Mouse (Mus musculus): ENCODE measurements around the gene Mgat3.

Mgat3 gene

GRCm38 (mm10) chr15:80175316-80175715 lies 1.8 kb downstream of the Mgat3 start:
- no peak for DNase-seq (ENCODE audit: low read depth, low spot score)

GRCm38 (mm10) chr15:80175756-80176155 lies 2.2 kb downstream of the Mgat3 start:
- no peak for DNase-seq (ENCODE audit: low read depth, low spot score)

GRCm38 (mm10) chr15:80181561-80181960 lies 8.0 kb downstream of the Mgat3 start:
- DNase-seq (ENCODE audit: low read depth, low spot score): no peak

GRCm38 (mm10) chr15:80182072-80182700 lies 8.7 kb downstream of the Mgat3 start:
- DNase-seq (ENCODE audit: low read depth, low spot score): no peak

- no peak for DNase-seq (ENCODE audit: low read depth, low spot score)
These were observed 15.4 kb downstream of the Mgat3 start for GRCm38 (mm10) chr15:80188927-80189326.

GRCm38 (mm10) chr15:80190075-80190474 lies 16.6 kb downstream of the Mgat3 start:
- DNase-seq (ENCODE audit: low read depth, low spot score): no peak

GRCm38 (mm10) chr15:80191585-80192245 lies 18.2 kb downstream of the Mgat3 start:
- no peak for DNase-seq (ENCODE audit: low read depth, low spot score)

- DNase-seq (ENCODE audit: low read depth, low spot score): no peak
These were observed 18.7 kb downstream of the Mgat3 start for GRCm38 (mm10) chr15:80192246-80192585.

GRCm38 (mm10) chr15:80192847-80193246 lies 19.3 kb downstream of the Mgat3 start:
- no peak for DNase-seq (ENCODE audit: low read depth, low spot score)

- DNase-seq (ENCODE audit: low read depth, low spot score): no peak
These were observed 26.0 kb downstream of the Mgat3 start for GRCm38 (mm10) chr15:80199556-80199955.

- no peak for DNase-seq (ENCODE audit: low read depth, low spot score)
These were observed 28.7 kb downstream of the Mgat3 start for GRCm38 (mm10) chr15:80202111-80202775.

GRCm38 (mm10) chr15:80203406-80203805 lies 29.9 kb downstream of the Mgat3 start:
- no peak for DNase-seq (ENCODE audit: low read depth, low spot score)

- DNase-seq (ENCODE audit: low read depth, low spot score): no peak
These were observed 32.6 kb downstream of the Mgat3 start for GRCm38 (mm10) chr15:80206057-80206565.

- DNase-seq (ENCODE audit: low read depth, low spot score): no peak
These were observed 34.9 kb downstream of the Mgat3 start for GRCm38 (mm10) chr15:80208446-80208845.

- DNase-seq (ENCODE audit: low read depth, low spot score): no peak
These were observed 40.2 kb downstream of the Mgat3 start for GRCm38 (mm10) chr15:80213688-80214087.

- no peak for DNase-seq (ENCODE audit: low read depth, low spot score)
These were observed 42.4 kb downstream of the Mgat3 start for GRCm38 (mm10) chr15:80215716-80216479.

GRCm38 (mm10) chr15:80216480-80216820 lies 42.9 kb downstream of the Mgat3 start:
- no peak for DNase-seq (ENCODE audit: low read depth, low spot score)

GRCm38 (mm10) chr15:80217476-80217875 lies 44.0 kb downstream of the Mgat3 start:
- DNase-seq (ENCODE audit: low read depth, low spot score): no peak

- no peak for DNase-seq (ENCODE audit: low read depth, low spot score)
These were observed 45.7 kb downstream of the Mgat3 start for GRCm38 (mm10) chr15:80219211-80219610.

GRCm38 (mm10) chr15:80219705-80220657 lies 46.5 kb downstream of the Mgat3 start:
- no peak for DNase-seq (ENCODE audit: low read depth, low spot score)

- no peak for DNase-seq (ENCODE audit: low read depth, low spot score)
These were observed 47.5 kb downstream of the Mgat3 start for GRCm38 (mm10) chr15:80221031-80221430.

Data from retina, postnatal 7 days (tissue).